Mouse (Mus musculus): ENCODE results near the gene Pxk. TPM values are rescaled to one million over a fixed set of nuclear protein-coding genes. Genes with fewer than 3 reads are reported as not detected.

Pxk gene
- polyA plus RNA-seq, 1 experiment: 17.8 TPM

DNA sequence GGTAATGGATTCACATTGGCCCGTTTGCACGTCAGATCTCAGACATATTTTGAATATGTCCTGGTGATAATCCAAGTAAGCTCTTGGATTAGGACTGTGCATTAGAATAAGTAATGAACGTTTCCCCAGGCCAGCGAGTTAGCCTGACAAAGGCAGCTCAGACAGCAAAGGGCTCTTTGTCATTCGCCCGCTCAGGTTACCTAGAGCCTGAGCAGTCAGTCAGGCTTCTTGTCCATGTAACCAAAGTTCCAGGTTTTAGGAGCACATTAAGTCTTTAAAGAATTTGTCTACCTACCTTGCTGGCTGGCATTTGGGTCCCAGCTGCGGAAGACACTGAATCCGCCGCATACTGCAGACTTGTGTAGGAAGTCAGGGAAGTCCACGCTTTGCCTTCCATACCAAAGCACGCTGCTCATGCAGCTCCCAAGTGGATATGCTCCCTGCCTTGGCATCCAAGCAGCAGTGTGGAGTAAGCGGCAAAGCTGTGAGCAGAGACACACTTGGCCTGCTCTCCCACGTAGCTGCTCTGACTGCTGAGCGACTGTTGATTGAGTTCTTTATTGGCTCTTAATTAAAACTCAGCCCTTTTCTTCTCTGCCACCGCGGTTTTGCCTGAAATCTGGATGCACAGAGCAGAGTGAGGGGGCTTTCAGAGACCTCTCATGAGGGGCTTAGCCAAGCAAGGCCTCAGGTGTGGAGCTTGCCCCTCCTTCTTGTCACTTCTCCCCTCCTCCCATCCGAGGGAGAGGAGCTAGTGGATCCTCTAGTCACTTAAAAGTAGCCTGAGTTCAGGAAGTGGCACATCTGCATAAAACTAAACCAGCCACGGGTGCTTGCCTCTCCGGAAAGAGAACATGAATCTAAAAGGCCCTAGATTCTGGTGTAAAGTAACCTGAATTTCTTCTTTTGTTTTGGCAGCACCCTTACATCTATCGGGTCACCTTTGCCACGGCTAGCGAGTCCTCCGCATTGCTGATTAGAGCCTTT is 42.0 kb downstream of the Pxk start:
- H3K79me2 ChIP-seq (ENCODE audit: control insufficient read depth, insufficient read depth): no peaks in the 10 kb centered on the region
- no peak overlapping the region for H3ac ChIP-seq (ENCODE audit: control insufficient read depth, insufficient read length, low read depth)
- no peak overlapping the region for H3K4me3 ChIP-seq (ENCODE audit: insufficient read depth, poor library complexity, severe bottlenecking)
- no peaks in the 10 kb centered on the region for H3K79me3 ChIP-seq (ENCODE audit: low read depth)
- H3K27me3 ChIP-seq (ENCODE audit: control insufficient read depth, insufficient read depth, insufficient read length): no peaks in the 10 kb centered on the region
- H3K36me3 ChIP-seq (ENCODE audit: control insufficient read depth, insufficient read depth): peaks cover 39% of the 10 kb centered on the region
- no peak for TF ChIP-seq MYOD1 (IDR thresholded peaks at IDR 0.05; ENCODE audit: control insufficient read depth, insufficient read length, low read depth)
- TF ChIP-seq USF1 (IDR thresholded peaks at IDR 0.05; ENCODE audit: low read depth): no peak
- no peak for TF ChIP-seq MYOG (IDR thresholded peaks at IDR 0.05; ENCODE audit: control insufficient read depth, extremely low read depth, insufficient read length)
- TF ChIP-seq MAX (IDR thresholded peaks at IDR 0.05): no peak
- TF ChIP-seq CEBPB (IDR thresholded peaks at IDR 0.05; ENCODE audit: low read depth): no peak
- TF ChIP-seq FOSL1 (IDR thresholded peaks at IDR 0.05; ENCODE audit: insufficient read depth, low read length, poor library complexity, severe bottlenecking): no peak
- TF ChIP-seq CTCF (IDR thresholded peaks at IDR 0.05; ENCODE audit: control insufficient read depth, insufficient read depth, insufficient read length): no peak

DNA sequence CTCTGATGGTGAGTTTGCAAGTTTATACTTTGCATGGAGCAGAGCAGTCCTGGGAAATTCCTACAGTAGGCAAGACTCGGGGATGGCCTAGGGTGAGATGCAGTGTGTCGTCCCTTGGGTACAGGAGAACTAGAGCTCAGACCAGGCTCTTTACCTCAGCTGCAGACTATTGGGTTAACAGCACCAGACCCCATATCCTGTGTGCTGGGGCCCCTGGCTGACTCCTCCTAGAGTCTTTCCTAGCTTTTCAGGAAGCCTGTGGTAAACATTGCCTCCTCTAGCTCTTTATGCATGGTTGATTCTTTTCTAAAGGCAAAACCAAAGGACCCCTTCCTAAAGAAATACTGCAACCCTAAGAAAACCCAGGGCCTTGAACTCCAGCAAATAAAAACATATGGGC is 43.1 kb downstream of the Pxk start:
- no peak overlapping the region for H3ac ChIP-seq (ENCODE audit: control insufficient read depth, insufficient read length, low read depth)
- H3K4me3 ChIP-seq (ENCODE audit: insufficient read depth, poor library complexity, severe bottlenecking): no peak overlapping the region
- TF ChIP-seq FOSL1 (IDR thresholded peaks at IDR 0.05; ENCODE audit: insufficient read depth, low read length, poor library complexity, severe bottlenecking) (no peak), USF1 (IDR thresholded peaks at IDR 0.05; ENCODE audit: low read depth) (no peak), MYOD1 (IDR thresholded peaks at IDR 0.05; ENCODE audit: control insufficient read depth, insufficient read length, low read depth) (no peak), CTCF (IDR thresholded peaks at IDR 0.05; ENCODE audit: control insufficient read depth, insufficient read depth, insufficient read length) (no peak), MAX (IDR thresholded peaks at IDR 0.05) (no peak)
- no peaks in the 10 kb centered on the region for H3K79me3 ChIP-seq (ENCODE audit: low read depth)
- H3K36me3 ChIP-seq (ENCODE audit: control insufficient read depth, insufficient read depth): peaks cover 39% of the 10 kb centered on the region
- no peaks in the 10 kb centered on the region for H3K27me3 ChIP-seq (ENCODE audit: control insufficient read depth, insufficient read depth, insufficient read length)
- H3K79me2 ChIP-seq (ENCODE audit: control insufficient read depth, insufficient read depth): no peaks in the 10 kb centered on the region

DNA sequence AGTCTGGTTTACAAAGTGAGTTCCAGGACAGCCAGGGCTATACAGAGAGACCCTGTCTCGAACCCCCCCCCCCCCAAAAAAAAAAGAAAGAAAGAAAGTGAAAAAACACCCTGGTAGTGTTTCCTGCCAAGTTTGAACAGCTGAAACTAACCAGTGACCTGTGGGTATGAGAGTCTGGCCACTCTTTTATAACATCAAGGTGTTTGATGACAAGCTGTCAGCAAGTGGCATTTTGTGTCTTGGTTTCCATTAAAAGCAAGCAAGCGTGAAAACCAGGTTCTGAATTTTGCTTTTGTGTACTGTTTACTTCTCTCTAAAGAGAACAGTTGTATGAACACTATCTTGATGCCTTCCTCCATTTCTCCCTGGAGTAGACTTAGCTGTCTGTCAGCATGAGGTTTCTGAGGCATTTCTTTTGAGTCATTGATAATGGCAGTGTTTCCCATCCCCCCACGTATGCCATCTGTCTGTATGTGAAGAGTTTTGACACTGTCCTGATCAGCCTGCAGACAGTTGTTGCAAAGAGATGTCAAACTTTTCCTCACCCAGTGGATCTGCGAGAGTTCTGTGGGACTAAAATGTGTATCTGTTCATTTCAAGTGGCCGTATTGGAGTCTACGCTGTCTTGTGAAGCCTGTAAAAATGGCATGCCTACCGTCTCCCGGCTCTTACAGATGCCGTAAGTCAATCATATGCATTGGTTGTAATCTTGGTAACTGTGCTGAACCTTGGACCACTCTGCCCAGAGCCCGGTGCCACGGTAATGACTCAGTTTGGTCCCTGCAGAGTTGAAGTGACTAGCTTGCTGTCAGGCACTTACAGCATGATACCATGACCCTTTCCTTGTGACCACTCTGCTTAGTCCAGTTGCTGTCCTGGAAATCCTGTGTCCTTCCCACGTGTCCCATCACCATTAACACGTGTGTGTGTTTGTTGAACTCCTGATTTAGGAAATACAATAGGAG is 47.9 kb downstream of the Pxk start:
- H3K36me3 ChIP-seq (ENCODE audit: control insufficient read depth, insufficient read depth): peaks cover 10% of the 10 kb centered on the region
- no peak overlapping the region for H3ac ChIP-seq (ENCODE audit: control insufficient read depth, insufficient read length, low read depth)
- H3K79me2 ChIP-seq (ENCODE audit: control insufficient read depth, insufficient read depth): no peaks in the 10 kb centered on the region
- no peaks in the 10 kb centered on the region for H3K79me3 ChIP-seq (ENCODE audit: low read depth)
- TF ChIP-seq CTCF (IDR thresholded peaks at IDR 0.05; ENCODE audit: control insufficient read depth, insufficient read depth, insufficient read length) (no peak), MYOD1 (IDR thresholded peaks at IDR 0.05; ENCODE audit: control insufficient read depth, insufficient read length, low read depth) (no peak), CEBPB (IDR thresholded peaks at IDR 0.05; ENCODE audit: low read depth) (no peak), MYOG (IDR thresholded peaks at IDR 0.05; ENCODE audit: control insufficient read depth, extremely low read depth, insufficient read length) (no peak), USF1 (IDR thresholded peaks at IDR 0.05; ENCODE audit: low read depth) (no peak), MAX (IDR thresholded peaks at IDR 0.05) (no peak), FOSL1 (IDR thresholded peaks at IDR 0.05; ENCODE audit: insufficient read depth, low read length, poor library complexity, severe bottlenecking) (no peak)
- H3K4me3 ChIP-seq (ENCODE audit: insufficient read depth, poor library complexity, severe bottlenecking): no peak overlapping the region
- no peaks in the 10 kb centered on the region for H3K27me3 ChIP-seq (ENCODE audit: control insufficient read depth, insufficient read depth, insufficient read length)

DNA sequence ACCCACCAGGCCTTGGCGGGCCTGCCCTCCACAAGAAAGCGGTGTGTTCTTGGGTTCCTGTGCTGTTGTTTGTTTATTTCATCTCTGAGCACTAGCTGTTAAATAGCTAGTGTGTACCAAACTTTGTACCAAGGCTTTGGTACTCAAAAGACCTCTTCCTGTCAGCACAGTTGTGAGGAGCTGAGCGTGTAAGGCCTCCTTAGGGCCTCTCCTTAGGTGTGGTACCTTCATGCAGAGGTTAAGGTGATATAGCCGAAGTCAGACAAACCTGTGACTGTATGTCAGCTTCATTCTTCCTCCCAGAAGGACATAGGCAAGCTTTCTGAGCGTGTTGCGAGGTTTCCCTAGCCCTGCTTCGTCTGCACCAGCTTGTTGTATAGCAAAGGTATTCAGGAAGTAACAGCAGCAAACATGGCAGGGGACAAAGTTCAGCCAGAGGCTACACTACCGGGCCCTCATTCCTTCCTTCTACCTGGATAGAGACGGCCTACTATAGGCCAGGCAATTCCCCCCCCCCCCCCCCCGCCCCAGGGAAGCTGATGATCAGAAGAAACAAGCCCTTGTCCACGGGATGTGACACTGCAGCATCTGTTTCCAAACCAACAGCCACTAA is 48.7 kb downstream of the Pxk start:
- TF ChIP-seq FOSL1 (IDR thresholded peaks at IDR 0.05; ENCODE audit: insufficient read depth, low read length, poor library complexity, severe bottlenecking) (no peak), MYOG (IDR thresholded peaks at IDR 0.05; ENCODE audit: control insufficient read depth, extremely low read depth, insufficient read length) (no peak), MAX (IDR thresholded peaks at IDR 0.05) (no peak), CTCF (IDR thresholded peaks at IDR 0.05; ENCODE audit: control insufficient read depth, insufficient read depth, insufficient read length) (no peak)
- Histone ChIP-seq H3K4me3 (ENCODE audit: insufficient read depth, poor library complexity, severe bottlenecking) (no peak overlapping the region), H3K36me3 (ENCODE audit: control insufficient read depth, insufficient read depth) (peaks cover 7% of the 10 kb centered on the region), H3ac (ENCODE audit: control insufficient read depth, insufficient read length, low read depth) (no peak overlapping the region), H3K79me3 (ENCODE audit: low read depth) (no peaks in the 10 kb centered on the region), H3K79me2 (ENCODE audit: control insufficient read depth, insufficient read depth) (no peaks in the 10 kb centered on the region), H3K27me3 (ENCODE audit: control insufficient read depth, insufficient read depth, insufficient read length) (no peaks in the 10 kb centered on the region)

DNA sequence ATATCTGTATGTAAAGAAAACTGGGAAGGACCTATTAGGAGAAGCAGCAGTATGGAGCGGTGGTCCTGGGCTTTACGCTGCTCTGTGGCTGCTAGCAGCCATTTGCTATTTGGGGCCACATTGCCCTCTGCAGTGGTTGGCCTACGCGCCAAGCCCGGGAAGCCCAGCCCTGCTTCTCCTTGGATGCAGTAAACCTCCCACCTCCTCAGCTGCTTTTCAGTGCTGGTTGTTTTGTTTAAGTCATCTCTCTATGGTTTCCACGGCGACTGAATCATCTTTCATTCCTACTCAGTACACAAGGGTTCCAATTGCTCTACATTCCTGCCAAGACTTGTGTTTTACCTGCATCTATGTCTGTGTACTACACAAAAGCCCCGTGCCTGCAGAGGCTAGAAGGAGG is 50.8 kb downstream of the Pxk start:
- TF ChIP-seq MAX (IDR thresholded peaks at IDR 0.05) (no peak), MYOG (IDR thresholded peaks at IDR 0.05; ENCODE audit: control insufficient read depth, extremely low read depth, insufficient read length) (no peak), FOSL1 (IDR thresholded peaks at IDR 0.05; ENCODE audit: insufficient read depth, low read length, poor library complexity, severe bottlenecking) (no peak)
- Histone ChIP-seq H3K79me2 (ENCODE audit: control insufficient read depth, insufficient read depth) (no peaks in the 10 kb centered on the region), H3K36me3 (ENCODE audit: control insufficient read depth, insufficient read depth) (no peaks in the 10 kb centered on the region)

More for the DNA sequence above, 50.8 kb downstream of the Pxk start:
- Histone ChIP-seq H3ac (ENCODE audit: control insufficient read depth, insufficient read length, low read depth) (no peak overlapping the region), H3K79me3 (ENCODE audit: low read depth) (no peaks in the 10 kb centered on the region), H3K27me3 (ENCODE audit: control insufficient read depth, insufficient read depth, insufficient read length) (no peaks in the 10 kb centered on the region), H3K4me3 (ENCODE audit: insufficient read depth, poor library complexity, severe bottlenecking) (no peak overlapping the region)

All from C2C12 (cell line).